Mouse (Mus musculus): ENCODE results near the gene Irx4. TPM values are rescaled to one million over a fixed set of nuclear protein-coding genes. Genes with fewer than 3 reads are reported as not detected.

Gene Irx4
- polyA plus RNA-seq, 1 experiment, result not detected

DNA sequence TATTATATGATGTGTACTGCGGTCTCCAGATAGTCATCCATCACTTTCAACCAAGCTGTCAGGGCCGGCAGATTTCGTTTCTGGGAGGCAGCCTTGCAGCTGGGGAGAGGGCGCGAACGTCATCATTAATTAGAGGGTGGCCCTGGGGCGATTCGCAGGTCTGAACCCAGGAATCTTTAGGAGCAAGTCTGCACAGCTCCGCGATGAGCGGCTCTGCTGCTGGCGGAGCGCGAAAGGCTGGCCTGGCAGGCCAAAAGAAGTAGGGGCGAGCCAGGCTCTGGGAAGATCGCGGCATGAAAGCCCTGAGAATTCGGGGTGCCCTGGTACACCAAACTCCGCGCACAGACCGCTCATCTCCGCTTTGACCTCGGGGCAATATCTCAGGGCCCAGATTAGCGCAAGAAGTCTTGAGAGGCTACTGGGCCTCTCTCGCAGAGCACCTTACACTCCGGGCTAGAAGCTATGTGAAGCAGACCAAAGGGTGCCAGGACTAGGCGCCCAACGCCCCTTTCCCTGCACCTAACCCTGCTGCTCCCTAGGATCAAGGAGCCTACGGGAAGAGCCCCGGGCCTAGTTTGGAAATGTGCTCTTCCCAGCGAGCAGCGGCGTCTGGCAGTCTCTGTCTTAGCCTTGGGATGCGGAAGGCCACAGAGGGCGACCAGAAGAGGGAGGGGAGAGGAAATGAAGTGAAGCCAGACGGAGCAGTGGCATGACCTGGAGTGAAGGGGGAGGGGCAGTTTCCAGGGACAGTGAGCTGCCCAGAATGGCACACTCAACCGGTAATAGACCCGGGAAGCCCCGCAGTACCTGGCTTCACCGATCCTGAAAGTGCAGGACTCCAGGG is 3.1 kb downstream of the Irx4 start:
- Histone ChIP-seq H3K4me3 (ENCODE audit: control insufficient read depth, low read depth, low read length) (no peak overlapping the region), H3K27me3 (ENCODE audit: control insufficient read depth, insufficient read depth, low read length) (peaks cover 7% of the 10 kb centered on the region), H3K27ac (ENCODE audit: control insufficient read depth, insufficient read depth, low read depth, low read length) (no peak overlapping the region), H3K4me1 (ENCODE audit: control insufficient read depth, insufficient read depth, low read length) (peaks cover 7% of the 10 kb centered on the region; the same call in 1 of the 2 replicates), H3K36me3 (ENCODE audit: control insufficient read depth, insufficient read depth, low read length) (no peaks in the 10 kb centered on the region)
- no peak for TF ChIP-seq CTCF (IDR thresholded peaks at IDR 0.05; ENCODE audit: control insufficient read depth, insufficient read depth, insufficient replicate concordance, low read depth, low read length)
- no peak for TF ChIP-seq POLR2A (IDR thresholded peaks at IDR 0.05; ENCODE audit: control insufficient read depth, low read depth, low read length)

DNA sequence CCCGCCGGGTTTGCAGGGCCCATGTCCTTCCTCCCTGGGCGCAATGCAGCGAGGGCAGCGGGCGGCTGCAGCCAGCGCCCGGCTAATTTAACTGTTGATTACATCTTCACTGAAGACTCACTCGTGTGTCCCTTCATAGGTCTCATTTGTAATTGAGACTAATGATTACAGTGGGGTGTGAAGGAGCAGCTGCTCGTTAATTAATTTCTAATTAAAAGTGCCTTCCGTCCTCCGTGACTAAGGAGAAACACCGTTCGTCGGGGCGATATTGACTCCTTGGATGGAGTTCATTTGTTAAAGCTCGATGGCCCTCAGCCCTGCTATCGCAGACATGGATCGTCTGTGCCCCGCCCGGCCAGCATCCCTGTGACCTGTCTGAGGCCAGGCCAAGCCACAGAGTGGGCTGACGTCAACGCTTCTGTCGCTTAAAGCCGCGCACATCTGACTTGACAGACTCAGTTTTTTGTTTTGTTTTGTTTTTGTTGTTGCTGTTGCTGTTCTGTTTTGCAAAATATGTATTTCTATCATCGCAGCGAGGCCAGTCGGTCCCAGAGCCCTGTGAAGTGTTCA is 4.0 kb downstream of the Irx4 start:
- no peak overlapping the region for H3K27ac ChIP-seq (ENCODE audit: control insufficient read depth, insufficient read depth, low read depth, low read length)
- H3K4me3 ChIP-seq (ENCODE audit: control insufficient read depth, low read depth, low read length), result no peak overlapping the region
- no peak for TF ChIP-seq POLR2A (IDR thresholded peaks at IDR 0.05; ENCODE audit: control insufficient read depth, low read depth, low read length)
- peaks cover 11% of the 10 kb centered on the region; the same call in 1 of the 2 replicates for H3K4me1 ChIP-seq (ENCODE audit: control insufficient read depth, insufficient read depth, low read length)
- H3K27me3 ChIP-seq (ENCODE audit: control insufficient read depth, insufficient read depth, low read length), result peaks cover 9% of the 10 kb centered on the region
- H3K36me3 ChIP-seq (ENCODE audit: control insufficient read depth, insufficient read depth, low read length), result no peaks in the 10 kb centered on the region

DNA sequence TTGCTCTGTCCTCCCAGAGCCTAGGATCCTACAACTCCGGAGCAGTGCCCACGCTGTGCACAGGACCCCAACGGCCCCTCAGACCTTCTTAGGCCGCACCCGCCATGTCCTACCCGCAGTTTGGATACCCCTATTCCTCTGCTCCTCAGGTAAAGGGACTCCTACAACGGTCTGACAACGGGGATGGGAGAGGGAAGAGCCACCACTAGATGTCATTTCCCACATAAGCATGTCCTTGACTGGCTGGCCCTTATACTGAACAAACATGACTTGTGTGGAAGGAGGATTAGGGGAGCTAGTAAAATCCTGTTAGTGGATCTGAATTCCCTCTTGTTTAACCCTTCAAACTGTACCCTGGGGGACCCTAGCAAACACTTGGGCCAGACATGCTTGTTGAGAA is 4.6 kb downstream of the Irx4 start:
- peaks cover 9% of the 10 kb centered on the region for H3K27me3 ChIP-seq (ENCODE audit: control insufficient read depth, insufficient read depth, low read length)
- H3K4me3 ChIP-seq (ENCODE audit: control insufficient read depth, low read depth, low read length), result no peak overlapping the region
- no peak for TF ChIP-seq POLR2A (IDR thresholded peaks at IDR 0.05; ENCODE audit: control insufficient read depth, low read depth, low read length)
- no peak for TF ChIP-seq CTCF (IDR thresholded peaks at IDR 0.05; ENCODE audit: control insufficient read depth, insufficient read depth, insufficient replicate concordance, low read depth, low read length)
- no peaks in the 10 kb centered on the region for H3K36me3 ChIP-seq (ENCODE audit: control insufficient read depth, insufficient read depth, low read length)
- no peak overlapping the region for H3K27ac ChIP-seq (ENCODE audit: control insufficient read depth, insufficient read depth, low read depth, low read length)
- peaks cover 11% of the 10 kb centered on the region; the same call in 1 of the 2 replicates for H3K4me1 ChIP-seq (ENCODE audit: control insufficient read depth, insufficient read depth, low read length)

DNA sequence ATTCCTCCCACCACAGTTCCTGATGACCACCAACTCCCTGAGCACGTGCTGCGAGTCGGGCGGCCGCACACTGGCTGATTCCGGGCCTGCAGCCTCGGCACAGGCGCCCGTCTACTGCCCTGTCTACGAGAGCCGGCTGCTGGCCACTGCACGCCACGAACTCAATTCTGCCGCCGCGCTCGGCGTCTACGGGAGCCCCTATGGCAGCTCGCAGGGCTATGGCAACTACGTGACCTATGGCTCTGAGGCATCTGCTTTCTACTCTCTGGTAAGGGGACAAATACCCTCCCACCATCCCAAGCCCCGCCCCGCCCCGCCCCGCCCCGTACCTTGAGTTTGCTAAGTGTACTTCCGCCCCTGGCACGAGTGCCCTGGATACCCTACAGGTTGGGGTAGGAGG is 5.2 kb downstream of the Irx4 start:
- H3K36me3 ChIP-seq (ENCODE audit: control insufficient read depth, insufficient read depth, low read length), result no peaks in the 10 kb centered on the region
- TF ChIP-seq POLR2A (IDR thresholded peaks at IDR 0.05; ENCODE audit: control insufficient read depth, low read depth, low read length) (no peak), CTCF (IDR thresholded peaks at IDR 0.05; ENCODE audit: control insufficient read depth, insufficient read depth, insufficient replicate concordance, low read depth, low read length) (no peak)
- H3K27ac ChIP-seq (ENCODE audit: control insufficient read depth, insufficient read depth, low read depth, low read length), result no peak overlapping the region
- peaks cover 9% of the 10 kb centered on the region for H3K27me3 ChIP-seq (ENCODE audit: control insufficient read depth, insufficient read depth, low read length)
- H3K4me3 ChIP-seq (ENCODE audit: control insufficient read depth, low read depth, low read length), result no peak overlapping the region; the same call in 1 of the 2 replicates
- H3K4me1 ChIP-seq (ENCODE audit: control insufficient read depth, insufficient read depth, low read length), result peaks cover 11% of the 10 kb centered on the region; the same call in 1 of the 2 replicates

DNA sequence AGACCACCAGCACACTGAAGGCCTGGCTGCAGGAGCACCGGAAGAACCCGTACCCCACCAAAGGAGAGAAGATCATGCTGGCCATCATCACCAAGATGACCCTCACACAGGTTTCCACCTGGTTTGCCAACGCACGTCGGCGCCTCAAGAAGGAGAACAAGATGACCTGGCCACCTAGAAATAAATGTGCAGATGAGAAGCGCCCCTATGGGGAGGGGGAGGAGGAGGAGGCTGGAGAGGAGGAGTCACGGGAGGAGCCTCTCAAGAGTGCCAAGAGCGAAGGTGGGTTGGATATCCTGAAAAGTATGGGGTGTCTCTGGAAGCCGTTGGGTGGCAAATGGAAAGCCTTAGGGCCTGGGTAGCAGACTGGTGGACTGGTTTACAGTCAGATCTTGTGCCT is 7.3 kb downstream of the Irx4 start:
- TF ChIP-seq POLR2A (IDR thresholded peaks at IDR 0.05; ENCODE audit: control insufficient read depth, low read depth, low read length) (no peak), CTCF (IDR thresholded peaks at IDR 0.05; ENCODE audit: control insufficient read depth, insufficient read depth, insufficient replicate concordance, low read depth, low read length) (no peak)
- H3K27ac ChIP-seq (ENCODE audit: control insufficient read depth, insufficient read depth, low read depth, low read length), result no peak overlapping the region
- no peaks in the 10 kb centered on the region for H3K36me3 ChIP-seq (ENCODE audit: control insufficient read depth, insufficient read depth, low read length)
- no peak overlapping the region for H3K4me3 ChIP-seq (ENCODE audit: control insufficient read depth, low read depth, low read length)
- H3K4me1 ChIP-seq (ENCODE audit: control insufficient read depth, insufficient read depth, low read length), result peaks cover 8% of the 10 kb centered on the region
- peaks cover 11% of the 10 kb centered on the region for H3K27me3 ChIP-seq (ENCODE audit: control insufficient read depth, insufficient read depth, low read length)

DNA sequence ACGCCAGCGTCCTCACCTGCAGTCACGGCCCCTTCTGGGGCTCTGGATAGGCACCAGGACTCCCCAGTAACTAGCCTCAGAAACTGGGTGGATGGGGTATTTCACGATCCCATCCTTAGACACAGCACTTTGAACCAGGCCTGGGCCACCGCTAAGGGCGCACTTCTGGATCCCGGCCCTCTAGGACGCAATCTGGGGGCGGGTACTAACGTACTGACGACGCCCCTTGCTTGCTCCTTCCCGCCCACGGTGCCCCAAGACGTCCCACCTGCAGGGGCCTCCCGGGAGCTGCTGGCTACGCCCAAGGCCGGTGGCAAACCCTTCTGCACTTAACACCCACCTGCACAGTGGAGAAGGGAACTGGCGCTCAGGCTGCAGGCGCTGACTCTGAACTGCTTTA is 8.4 kb downstream of the Irx4 start:
- Histone ChIP-seq H3K27ac (ENCODE audit: control insufficient read depth, insufficient read depth, low read depth, low read length) (no peak overlapping the region), H3K4me3 (ENCODE audit: control insufficient read depth, low read depth, low read length) (no peak overlapping the region), H3K4me1 (ENCODE audit: control insufficient read depth, insufficient read depth, low read length) (peaks cover 8% of the 10 kb centered on the region), H3K27me3 (ENCODE audit: control insufficient read depth, insufficient read depth, low read length) (peaks cover 9% of the 10 kb centered on the region; the same call in 1 of the 2 replicates), H3K36me3 (ENCODE audit: control insufficient read depth, insufficient read depth, low read length) (no peaks in the 10 kb centered on the region)
- no peak for TF ChIP-seq POLR2A (IDR thresholded peaks at IDR 0.05; ENCODE audit: control insufficient read depth, low read depth, low read length)
- TF ChIP-seq CTCF (IDR thresholded peaks at IDR 0.05; ENCODE audit: control insufficient read depth, insufficient read depth, insufficient replicate concordance, low read depth, low read length), result no peak

DNA sequence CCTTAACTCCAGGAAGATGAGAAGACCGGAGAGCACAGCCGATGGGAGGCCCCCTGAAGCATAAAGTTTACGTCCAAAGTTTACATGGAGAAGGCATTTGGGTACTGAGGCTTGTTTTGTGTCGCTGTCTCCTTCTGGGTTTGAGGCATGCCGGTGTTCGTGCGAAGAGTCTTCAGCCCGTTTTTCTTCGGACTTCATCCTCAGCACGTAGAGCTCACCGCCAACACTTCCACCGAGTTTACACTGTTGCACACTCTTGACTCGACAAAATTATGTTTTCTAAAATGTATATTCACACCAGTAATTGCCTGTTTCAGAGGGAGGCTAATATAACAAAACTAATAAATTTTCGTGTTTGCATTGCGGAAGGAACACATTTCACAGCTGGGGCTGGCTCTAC is 9.0 kb downstream of the Irx4 start:
- Histone ChIP-seq H3K27me3 (ENCODE audit: control insufficient read depth, insufficient read depth, low read length) (peaks cover 7% of the 10 kb centered on the region; the same call in 1 of the 2 replicates), H3K4me1 (ENCODE audit: control insufficient read depth, insufficient read depth, low read length) (peaks cover 8% of the 10 kb centered on the region)
- no peak for TF ChIP-seq CTCF (IDR thresholded peaks at IDR 0.05; ENCODE audit: control insufficient read depth, insufficient read depth, insufficient replicate concordance, low read depth, low read length)
- no peak for TF ChIP-seq POLR2A (IDR thresholded peaks at IDR 0.05; ENCODE audit: control insufficient read depth, low read depth, low read length)

More for the DNA sequence above, 9.0 kb downstream of the Irx4 start:
- Histone ChIP-seq H3K27ac (ENCODE audit: control insufficient read depth, insufficient read depth, low read depth, low read length) (no peak overlapping the region), H3K36me3 (ENCODE audit: control insufficient read depth, insufficient read depth, low read length) (no peaks in the 10 kb centered on the region), H3K4me3 (ENCODE audit: control insufficient read depth, low read depth, low read length) (no peak overlapping the region)
